Mouse (Mus musculus): Measurements from ENCODE around the gene Usp3. TPM values are rescaled to one million over a fixed set of nuclear protein-coding genes. Genes with fewer than 3 reads are reported as not detected.

The Usp3 gene
- polyA plus RNA-seq, 1 experiment from 2014 or later, result 104 TPM

DNA sequence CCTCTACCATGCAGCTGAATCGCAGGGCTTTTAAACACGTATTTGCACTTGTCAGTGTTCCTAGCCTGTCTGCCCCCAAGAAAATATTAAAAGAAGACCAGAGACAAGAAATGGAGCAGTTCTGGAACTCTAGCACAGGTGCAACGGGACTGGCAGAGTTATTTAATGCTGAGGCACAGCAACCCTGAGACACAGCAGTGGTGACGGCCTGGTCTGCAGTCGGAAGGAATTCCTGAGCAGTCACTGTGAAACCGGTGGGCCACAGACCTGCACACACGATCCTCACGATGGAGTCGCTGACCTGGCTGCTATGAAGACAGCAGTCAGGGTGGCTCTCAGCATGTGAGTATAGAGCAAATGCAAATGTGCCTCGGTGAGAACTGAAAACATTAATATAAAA, 75.2 kb downstream of the Usp3 start:
- ATAC-seq (ENCODE audit: low FRiP score) (no peak), DNase-seq (ENCODE audit: low spot score, missing footprints) (peak; percentile 72)
- no peak overlapping the region for H3K9ac ChIP-seq (ENCODE audit: low read length)
- peaks cover 3% of the 10 kb centered on the region; the same call in 1 of the 2 replicates for H3K4me1 ChIP-seq (ENCODE audit: control insufficient read depth, insufficient read depth, low read length)
- no peaks in the 10 kb centered on the region for H3K27me3 ChIP-seq (ENCODE audit: control insufficient read depth, insufficient read depth, low read length)
- no peak overlapping the region for H3K27ac ChIP-seq (ENCODE audit: low read depth, low read length)
- H3K4me2 ChIP-seq, result no peak overlapping the region
- H3K36me3 ChIP-seq (ENCODE audit: control insufficient read depth, insufficient read depth, low read length), result peaks cover 27% of the 10 kb centered on the region; the same call in 1 of the 2 replicates
- H3K4me3 ChIP-seq (ENCODE audit: low read depth, low read length), result no peak overlapping the region
- H3K9me3 ChIP-seq (ENCODE audit: control insufficient read depth, low read length), result no peaks in the 10 kb centered on the region
- WGBS, result 94% methylated on average over 10 of the region's 10 CpGs

DNA sequence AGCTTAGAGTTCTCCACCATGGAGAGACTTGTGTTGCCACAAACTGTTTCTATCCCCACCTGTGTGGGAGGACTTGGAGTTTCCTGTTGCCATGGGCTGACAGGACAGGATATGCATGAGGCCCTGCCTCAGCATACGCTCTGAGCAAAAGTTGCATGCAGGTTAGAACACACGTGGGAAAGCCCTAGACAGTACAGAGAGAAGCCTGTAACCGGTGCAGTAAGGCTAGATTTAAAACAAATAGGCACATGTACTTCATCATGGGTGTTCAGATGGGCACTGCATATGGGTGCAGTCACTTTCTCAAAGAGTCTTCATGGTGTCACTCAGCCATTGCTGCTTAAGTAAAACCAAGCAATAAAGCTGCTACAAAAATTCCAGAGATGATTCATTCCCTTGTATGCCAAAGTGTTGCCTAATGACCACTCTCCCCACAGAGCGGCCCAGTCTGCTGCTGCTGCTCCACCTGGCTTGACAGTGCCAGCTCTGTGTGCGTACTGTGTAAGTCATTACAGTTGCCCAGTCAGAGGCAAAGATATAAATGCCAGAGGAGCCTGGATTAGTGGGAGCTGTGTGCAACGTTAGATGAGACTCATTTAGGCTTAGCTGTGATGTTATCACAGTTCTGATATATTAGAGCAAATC, 76.5 kb downstream of the Usp3 start:
- H3K9ac ChIP-seq (ENCODE audit: low read length), result no peak overlapping the region
- peaks cover 27% of the 10 kb centered on the region; the same call in 1 of the 2 replicates for H3K36me3 ChIP-seq (ENCODE audit: control insufficient read depth, insufficient read depth, low read length)
- no peaks in the 10 kb centered on the region for H3K27me3 ChIP-seq (ENCODE audit: control insufficient read depth, insufficient read depth, low read length)
- peaks cover 8% of the 10 kb centered on the region for H3K4me1 ChIP-seq (ENCODE audit: control insufficient read depth, insufficient read depth, low read length)
- no peaks in the 10 kb centered on the region for H3K9me3 ChIP-seq (ENCODE audit: control insufficient read depth, low read length)
- ATAC-seq (ENCODE audit: low FRiP score), result no peak
- no peak overlapping the region for H3K4me3 ChIP-seq (ENCODE audit: low read depth, low read length)
- peak; percentile 71 for DNase-seq (ENCODE audit: low spot score, missing footprints)
- no peak overlapping the region for H3K27ac ChIP-seq (ENCODE audit: low read depth, low read length)
- H3K4me2 ChIP-seq, result no peak overlapping the region
- 90% methylated on average over 6 of the region's 6 CpGs for WGBS

DNA sequence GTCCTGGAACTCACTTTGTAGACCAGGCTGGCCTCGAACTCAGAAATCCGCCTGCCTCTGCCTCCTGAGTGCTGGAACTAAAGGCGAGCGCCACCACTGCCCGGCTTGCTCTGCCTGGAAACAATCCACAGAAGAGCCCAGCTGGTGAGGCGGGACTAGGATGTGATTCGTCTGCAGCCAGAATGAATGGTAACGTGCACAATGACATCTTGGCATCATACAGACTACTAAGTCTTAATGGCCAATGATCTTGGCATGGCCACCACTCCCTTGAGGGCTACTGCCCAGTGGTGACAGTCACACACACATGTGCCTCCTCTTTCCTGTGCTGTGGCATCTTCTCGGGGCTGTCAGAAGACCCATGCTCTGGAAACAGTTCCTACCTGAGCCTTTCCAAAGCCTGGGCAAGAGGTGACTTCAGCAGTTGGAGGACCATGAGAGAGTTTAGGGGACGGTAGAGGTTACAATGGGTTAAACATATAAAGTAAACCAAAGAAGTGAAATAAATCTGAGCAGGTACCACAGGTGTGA, 77.2 kb downstream of the Usp3 start:
- Histone ChIP-seq H3K9me3 (ENCODE audit: control insufficient read depth, low read length) (no peaks in the 10 kb centered on the region), H3K36me3 (ENCODE audit: control insufficient read depth, insufficient read depth, low read length) (peaks cover 27% of the 10 kb centered on the region; the same call in 1 of the 2 replicates), H3K9ac (ENCODE audit: low read length) (no peak overlapping the region), H3K27ac (ENCODE audit: low read depth, low read length) (no peak overlapping the region), H3K4me1 (ENCODE audit: control insufficient read depth, insufficient read depth, low read length) (peaks cover 12% of the 10 kb centered on the region), H3K27me3 (ENCODE audit: control insufficient read depth, insufficient read depth, low read length) (no peaks in the 10 kb centered on the region), H3K4me3 (ENCODE audit: low read depth, low read length) (no peak overlapping the region), H3K4me2 (no peak overlapping the region)
- no peak for ATAC-seq (ENCODE audit: low FRiP score)
- WGBS, result 92% methylated on average over 10 of the region's 10 CpGs
- no peak for DNase-seq (ENCODE audit: low spot score, missing footprints)

DNA sequence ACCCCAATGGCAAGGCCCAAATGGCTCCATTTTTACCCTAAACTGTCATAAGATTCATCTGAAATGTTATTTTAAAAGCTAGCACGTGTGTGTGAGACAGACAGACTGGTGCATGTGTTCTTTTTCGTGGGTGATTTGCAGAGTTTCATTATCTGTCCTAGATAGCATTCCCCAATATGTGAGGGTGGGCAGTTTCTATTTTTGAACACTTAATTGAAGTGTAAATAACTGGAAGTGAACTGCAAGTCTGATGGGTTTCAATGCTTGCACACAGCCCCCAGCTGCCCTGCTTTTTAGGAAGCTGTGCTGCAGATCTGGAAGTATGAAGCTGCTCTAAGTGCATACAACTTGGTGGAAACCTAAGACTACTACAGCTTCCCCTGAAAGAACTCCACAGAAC, 77.8 kb downstream of the Usp3 start:
- ATAC-seq (ENCODE audit: low FRiP score) (no peak), DNase-seq (ENCODE audit: low spot score, missing footprints) (no peak)
- Histone ChIP-seq H3K27ac (ENCODE audit: low read depth, low read length) (no peak overlapping the region), H3K9ac (ENCODE audit: low read length) (no peak overlapping the region), H3K4me1 (ENCODE audit: control insufficient read depth, insufficient read depth, low read length) (peaks cover 19% of the 10 kb centered on the region), H3K4me2 (no peak overlapping the region), H3K36me3 (ENCODE audit: control insufficient read depth, insufficient read depth, low read length) (peaks cover 23% of the 10 kb centered on the region; the same call in 1 of the 2 replicates), H3K9me3 (ENCODE audit: control insufficient read depth, low read length) (no peaks in the 10 kb centered on the region), H3K4me3 (ENCODE audit: low read depth, low read length) (no peak overlapping the region), H3K27me3 (ENCODE audit: control insufficient read depth, insufficient read depth, low read length) (no peaks in the 10 kb centered on the region)
- 87% methylated on average over 2 of the region's 2 CpGs for WGBS

DNA sequence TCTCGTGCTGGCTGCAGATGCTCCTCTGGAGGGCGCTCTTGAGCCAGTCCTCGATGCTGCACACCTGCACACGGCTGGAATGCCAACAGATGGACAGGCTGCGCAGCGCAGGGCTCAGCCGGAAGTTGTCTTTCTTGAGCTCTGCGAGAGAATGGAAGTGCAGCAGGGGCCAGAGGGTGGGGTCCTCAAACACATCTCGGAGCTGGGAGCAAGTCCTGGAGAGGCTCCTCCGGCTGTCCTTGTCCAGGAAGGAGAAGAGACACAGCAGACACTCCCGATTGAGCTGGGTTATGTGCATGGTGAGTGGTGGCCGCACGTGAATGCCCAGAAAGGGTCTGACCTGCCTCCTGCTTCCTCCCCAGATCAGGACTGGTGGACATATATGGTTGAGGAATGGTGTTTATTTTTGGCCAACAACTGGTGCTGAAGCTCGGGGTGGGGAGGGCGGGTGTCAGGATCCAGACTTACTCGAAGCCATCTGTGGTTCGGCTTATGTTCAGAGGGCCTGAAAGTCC, 78.6 kb downstream of the Usp3 start, which contains the start of gene Fbxl22:
TSS of gene Fbxl22 (minus strand) at position 338 of the 515 bp plus-strand sequence.
- DNase-seq (ENCODE audit: low spot score, missing footprints) (peak; percentile 90), ATAC-seq (ENCODE audit: low FRiP score) (no peak)
- Histone ChIP-seq H3K27me3 (ENCODE audit: control insufficient read depth, insufficient read depth, low read length) (no peaks in the 10 kb centered on the region), H3K36me3 (ENCODE audit: control insufficient read depth, insufficient read depth, low read length) (peaks cover 20% of the 10 kb centered on the region; the same call in 1 of the 2 replicates), H3K9ac (ENCODE audit: low read length) (no peak within 1 kb of the TSS), H3K4me2 (no peak within 1 kb of the TSS), H3K27ac (ENCODE audit: low read depth, low read length) (no peak within 1 kb of the TSS), H3K9me3 (ENCODE audit: control insufficient read depth, low read length) (no peaks in the 10 kb centered on the region), H3K4me1 (ENCODE audit: control insufficient read depth, insufficient read depth, low read length) (peaks cover 20% of the 10 kb centered on the region), H3K4me3 (ENCODE audit: low read depth, low read length) (no peak within 1 kb of the TSS)
- 72% methylated on average over 17 of the region's 17 CpGs for WGBS

DNA sequence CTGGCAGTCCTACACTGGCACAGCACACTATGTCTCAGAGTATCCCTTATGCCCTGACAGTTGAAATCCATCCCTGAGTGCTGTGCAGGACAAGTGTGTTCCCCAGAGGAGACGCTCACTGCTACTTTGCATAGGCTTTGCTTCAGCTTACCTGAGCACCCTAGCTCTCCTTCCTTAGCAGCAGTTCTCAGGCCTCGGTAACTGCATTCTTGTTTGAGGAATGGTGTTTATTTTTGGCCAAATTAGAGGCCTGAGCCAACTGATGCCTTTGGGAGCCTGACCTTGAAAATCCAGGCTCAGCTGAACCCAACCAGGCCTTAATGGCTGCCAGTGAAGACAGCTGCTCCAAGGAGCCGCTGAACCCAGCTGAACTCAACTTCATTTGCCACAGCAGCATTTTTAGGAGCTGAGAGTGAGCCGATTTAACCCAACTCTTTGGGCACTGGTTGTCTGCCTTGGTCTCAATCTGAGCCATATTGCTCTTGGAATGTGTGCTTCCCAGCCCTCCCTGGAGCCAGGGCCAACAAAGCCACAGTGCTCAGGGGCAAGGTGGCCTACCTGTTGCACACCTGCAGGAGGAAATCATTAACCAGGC, 79.2 kb downstream of the Usp3 start:
- H3K4me1 ChIP-seq (ENCODE audit: control insufficient read depth, insufficient read depth, low read length), result peaks cover 20% of the 10 kb centered on the region
- no peaks in the 10 kb centered on the region for H3K9me3 ChIP-seq (ENCODE audit: control insufficient read depth, low read length)
- no peak overlapping the region for H3K4me3 ChIP-seq (ENCODE audit: low read depth, low read length)
- no peak overlapping the region for H3K27ac ChIP-seq (ENCODE audit: low read depth, low read length)
- H3K36me3 ChIP-seq (ENCODE audit: control insufficient read depth, insufficient read depth, low read length), result peaks cover 20% of the 10 kb centered on the region; the same call in 1 of the 2 replicates
- 93% methylated on average over 4 of the region's 4 CpGs for WGBS
- H3K4me2 ChIP-seq, result no peak overlapping the region
- DNase-seq (ENCODE audit: low spot score, missing footprints), result no peak
- ATAC-seq (ENCODE audit: low FRiP score), result no peak
- H3K27me3 ChIP-seq (ENCODE audit: control insufficient read depth, insufficient read depth, low read length), result no peaks in the 10 kb centered on the region
- H3K9ac ChIP-seq (ENCODE audit: low read length), result no peak overlapping the region

DNA sequence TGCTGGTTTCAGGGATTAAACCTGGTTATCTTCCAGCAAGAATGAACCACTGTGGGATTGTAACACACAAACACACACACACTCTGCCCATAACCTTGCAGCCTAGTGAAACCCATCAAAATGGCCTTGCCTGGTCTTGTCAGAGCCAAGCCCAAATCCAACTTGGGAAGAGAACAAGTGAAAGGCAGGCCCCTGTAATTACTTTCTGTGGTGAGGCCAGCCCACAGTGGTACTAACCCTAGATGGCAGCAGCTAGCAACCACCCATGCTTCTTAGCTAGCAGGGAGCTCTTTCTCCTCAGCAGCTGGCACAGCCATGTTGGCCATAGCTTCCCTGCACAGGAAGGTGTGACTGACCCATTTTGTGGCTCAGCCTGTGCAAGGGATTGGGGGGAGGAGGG, 79.8 kb downstream of the Usp3 start:
- H3K4me2 ChIP-seq, result no peak overlapping the region
- H3K27ac ChIP-seq (ENCODE audit: low read depth, low read length), result peak overlapping the region; percentile 94; the same call in 1 of the 2 replicates
- peaks cover 20% of the 10 kb centered on the region; the same call in 1 of the 2 replicates for H3K36me3 ChIP-seq (ENCODE audit: control insufficient read depth, insufficient read depth, low read length)
- ATAC-seq (ENCODE audit: low FRiP score) (no peak), DNase-seq (ENCODE audit: low spot score, missing footprints) (no peak)
- no peaks in the 10 kb centered on the region for H3K27me3 ChIP-seq (ENCODE audit: control insufficient read depth, insufficient read depth, low read length)
- H3K4me1 ChIP-seq (ENCODE audit: control insufficient read depth, insufficient read depth, low read length), result peaks cover 20% of the 10 kb centered on the region
- H3K9me3 ChIP-seq (ENCODE audit: control insufficient read depth, low read length), result no peaks in the 10 kb centered on the region
- no peak overlapping the region for H3K9ac ChIP-seq (ENCODE audit: low read length)
- no peak overlapping the region for H3K4me3 ChIP-seq (ENCODE audit: low read depth, low read length)

DNA sequence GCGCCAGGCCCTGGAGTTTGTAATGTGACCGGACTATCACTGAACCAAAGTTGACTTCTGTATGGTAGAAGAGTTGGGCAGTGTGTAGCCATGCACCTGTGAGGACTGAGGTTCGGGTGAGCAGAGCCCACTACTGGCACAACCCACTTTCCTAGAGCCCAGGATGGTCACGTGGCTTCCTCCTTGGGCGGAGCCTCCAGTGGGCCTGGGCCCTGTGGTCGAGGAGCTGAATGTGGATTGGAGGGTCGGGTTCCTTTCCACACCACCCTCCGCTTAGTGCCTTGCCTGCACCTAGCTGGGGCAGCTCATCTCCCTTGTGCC, 80.6 kb downstream of the Usp3 start:
- Histone ChIP-seq H3K27me3 (ENCODE audit: control insufficient read depth, insufficient read depth, low read length) (no peaks in the 10 kb centered on the region), H3K27ac (ENCODE audit: low read depth, low read length) (peak overlapping the region; percentile 94), H3K9ac (ENCODE audit: low read length) (peak overlapping the region; percentile 89), H3K9me3 (ENCODE audit: control insufficient read depth, low read length) (no peaks in the 10 kb centered on the region), H3K4me1 (ENCODE audit: control insufficient read depth, insufficient read depth, low read length) (peaks cover 20% of the 10 kb centered on the region), H3K4me3 (ENCODE audit: low read depth, low read length) (peak overlapping the region; percentile 57), H3K36me3 (ENCODE audit: control insufficient read depth, insufficient read depth, low read length) (peaks cover 19% of the 10 kb centered on the region; the same call in 1 of the 2 replicates), H3K4me2 (peak overlapping the region; percentile 98)
- DNase-seq (ENCODE audit: low spot score, missing footprints) (no peak), ATAC-seq (ENCODE audit: low FRiP score) (peak; percentile 86)
- WGBS, result 0% methylated on average over 8 of the region's 8 CpGs

Measured in midbrain, embryonic 11.5 days (tissue).